Mouse (Mus musculus) midbrain, embryonic 16.5 days (tissue): ENCODE measurements at regions not wholly inside any gene's neighbourhood (a gene's known extent, or its start where the extent isn't known, plus 50 kb on each side); places are given as distances from the start of the nearest gene placed in this dataset.

Experiments used
- ATAC-seq: fragments of 200-750 bp; cut with Nextera tagmentation; 2 replicates; pipeline ENCODE4 v1.8.0; 2017; ENCODE audit warnings: moderate TSS enrichment
- H3K27ac ChIP-seq: fragments of 300-500 bp; sonication (generic); 2 replicates; pipeline ENCODE4 v1.5.1; 2014; ENCODE audit warnings: mild to moderate bottlenecking, low read length, mixed read lengths
- H3K27me3 ChIP-seq: fragments of 300-500 bp; sonication (generic); 2 replicates; pipeline ENCODE4 v1.6.1; 2014; ENCODE audit warnings: low read depth, low read length, mixed read lengths; ENCODE audit not compliant: control insufficient read depth, insufficient read depth
- H3K36me3 ChIP-seq: fragments of 300-500 bp; sonication (generic); 2 replicates; pipeline ENCODE4 v1.6.1; 2014; ENCODE audit warnings: mild to moderate bottlenecking, low read length, moderate library complexity, mixed read lengths; ENCODE audit not compliant: control insufficient read depth, insufficient read depth
- H3K4me1 ChIP-seq: fragments of 300-500 bp; sonication (generic); 2 replicates; pipeline ENCODE4 v1.6.1; 2014; ENCODE audit warnings: mild to moderate bottlenecking, low read length, mixed read lengths; ENCODE audit not compliant: control insufficient read depth, insufficient read depth
- H3K4me2 ChIP-seq: fragments of 300-500 bp; sonication (generic); 2 replicates; pipeline ENCODE4 v1.6.1; 2014; ENCODE audit warnings: mild to moderate bottlenecking, low read length, mixed read lengths
- H3K4me3 ChIP-seq: fragments of 300-500 bp; sonication (generic); 2 replicates; pipeline ENCODE4 v1.5.1; 2014; ENCODE audit warnings: low read depth, mild to moderate bottlenecking, low read length, moderate library complexity, mixed read lengths
- H3K9ac ChIP-seq: fragments of 300-500 bp; sonication (generic); 2 replicates; pipeline ENCODE4 v1.6.1; 2014; ENCODE audit warnings: low read depth, low read length, mixed read lengths
- H3K9me3 ChIP-seq: fragments of 300-500 bp; sonication (generic); replicated peaks from 2 replicates; pipeline ENCODE4 v1.6.1; 2014; ENCODE audit warnings: mild to moderate bottlenecking, low read length, mixed read lengths; ENCODE audit not compliant: control insufficient read depth, poor library complexity, severe bottlenecking
- WGBS: fragments of 180-500 bp; shearing (Covaris S2); extraction: QIAGEN DNeasy Blood & Tissue Kit; methylation state at CpG from one replicate; pipeline ENCODE4 v1.1.7; 2014; 5-methylcytosine and 5-hydroxymethylcytosine counted together

DNA sequence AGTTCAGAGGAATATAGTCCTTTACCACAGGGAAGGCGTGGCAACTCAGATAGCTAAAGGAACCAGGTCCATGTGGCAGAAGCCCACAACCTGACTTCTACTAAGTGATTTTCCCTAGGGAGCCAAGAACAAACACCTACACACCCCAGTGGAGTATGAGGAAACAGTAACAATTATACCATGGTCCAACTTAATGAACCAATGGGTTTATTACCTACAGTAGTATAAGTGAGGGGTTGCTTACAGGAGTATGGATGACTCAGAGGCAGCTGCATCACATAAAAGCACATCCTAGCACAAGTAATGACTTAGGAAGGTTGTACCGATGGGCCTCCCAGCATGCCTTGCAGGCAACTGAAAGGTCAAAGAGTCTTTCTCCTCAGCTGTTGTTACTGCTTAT lies 98.7 kb upstream of the Cul1 start:
- Histone ChIP-seq H3K4me1 (no peaks in the 10 kb centered on the region), H3K27me3 (no peaks in the 10 kb centered on the region), H3K36me3 (no peaks in the 10 kb centered on the region), H3K9me3 (no peaks in the 10 kb centered on the region), H3K9ac (no peak overlapping the region), H3K4me2 (no peak overlapping the region), H3K27ac (no peak overlapping the region), H3K4me3 (no peak overlapping the region)
- WGBS, result 93% methylated on average over 2 of the region's 2 CpGs
- ATAC-seq, result no peak

DNA sequence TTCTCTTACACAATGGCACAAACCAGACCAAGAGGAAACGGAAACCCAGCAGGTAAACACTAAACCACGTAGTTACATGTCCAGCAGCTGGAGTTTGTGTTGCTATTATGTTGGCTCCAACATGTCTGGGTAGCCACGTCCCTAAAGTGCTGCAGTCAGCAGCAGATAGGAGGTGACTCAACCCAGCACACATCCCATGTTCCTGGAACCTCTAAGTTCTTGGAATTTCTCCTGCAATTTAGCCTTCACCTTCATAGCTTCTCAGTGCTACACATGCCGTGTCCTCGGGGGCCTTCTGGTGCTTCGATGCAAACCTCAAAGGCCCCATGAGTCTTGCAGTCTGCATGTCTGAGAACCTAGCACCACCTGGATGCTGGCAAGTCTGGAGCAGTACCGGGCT lies 97.7 kb upstream of the Cul1 start:
- Histone ChIP-seq H3K9me3 (no peaks in the 10 kb centered on the region), H3K4me1 (no peaks in the 10 kb centered on the region), H3K36me3 (no peaks in the 10 kb centered on the region), H3K4me3 (no peak overlapping the region), H3K9ac (no peak overlapping the region), H3K27me3 (no peaks in the 10 kb centered on the region), H3K4me2 (no peak overlapping the region), H3K27ac (no peak overlapping the region)
- no peak for ATAC-seq
- 88% methylated on average over 7 of the region's 7 CpGs for WGBS

GRCm38 (mm10) chr6:47356500-47356899 lies 96.7 kb upstream of the Cul1 start:
- Histone ChIP-seq H3K27ac (no peak overlapping the region), H3K4me2 (no peak overlapping the region), H3K36me3 (no peaks in the 10 kb centered on the region), H3K9me3 (no peaks in the 10 kb centered on the region), H3K4me3 (no peak overlapping the region), H3K9ac (no peak overlapping the region), H3K27me3 (no peaks in the 10 kb centered on the region), H3K4me1 (no peaks in the 10 kb centered on the region)
- WGBS, result 79% methylated on average over 7 of the region's 7 CpGs
- ATAC-seq, result no peak

DNA sequence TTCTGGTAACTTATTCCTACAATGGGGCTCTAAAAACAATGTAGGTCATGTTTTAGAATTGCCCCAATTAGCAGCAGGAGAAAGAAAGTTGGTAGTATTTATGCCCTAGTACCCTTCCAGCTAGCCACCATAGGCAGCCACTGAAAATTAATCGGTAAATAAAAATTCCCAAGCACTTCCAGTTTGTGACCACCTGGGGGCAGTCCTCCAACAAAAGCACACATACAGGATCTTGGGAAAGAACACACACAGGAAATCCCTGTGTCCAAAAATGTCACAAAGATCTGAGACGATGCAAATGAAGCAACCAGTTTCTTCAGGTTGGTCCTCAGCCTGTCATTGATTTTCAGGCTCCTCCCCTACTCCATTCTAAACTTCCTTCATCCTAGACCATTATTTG lies 94.5 kb upstream of the Cul1 start:
- ATAC-seq, result no peak
- Histone ChIP-seq H3K9ac (no peak overlapping the region), H3K4me1 (no peaks in the 10 kb centered on the region), H3K27ac (no peak overlapping the region), H3K27me3 (no peaks in the 10 kb centered on the region), H3K4me3 (no peak overlapping the region), H3K36me3 (no peaks in the 10 kb centered on the region), H3K4me2 (no peak overlapping the region), H3K9me3 (no peaks in the 10 kb centered on the region)
- 43% methylated on average over 2 of the region's 2 CpGs for WGBS

GRCm38 (mm10) chr6:47364002-47364401 lies 89.2 kb upstream of the Cul1 start:
- no peaks in the 10 kb centered on the region for H3K27me3 ChIP-seq
- no peak overlapping the region for H3K4me3 ChIP-seq
- no peak for ATAC-seq
- WGBS, result 100% methylated on average over 1 of the region's 1 CpGs
- no peak overlapping the region for H3K27ac ChIP-seq
- H3K4me1 ChIP-seq, result peaks cover 6% of the 10 kb centered on the region
- no peak overlapping the region for H3K9ac ChIP-seq
- no peaks in the 10 kb centered on the region for H3K36me3 ChIP-seq
- H3K4me2 ChIP-seq, result no peak overlapping the region
- H3K9me3 ChIP-seq, result no peaks in the 10 kb centered on the region

DNA sequence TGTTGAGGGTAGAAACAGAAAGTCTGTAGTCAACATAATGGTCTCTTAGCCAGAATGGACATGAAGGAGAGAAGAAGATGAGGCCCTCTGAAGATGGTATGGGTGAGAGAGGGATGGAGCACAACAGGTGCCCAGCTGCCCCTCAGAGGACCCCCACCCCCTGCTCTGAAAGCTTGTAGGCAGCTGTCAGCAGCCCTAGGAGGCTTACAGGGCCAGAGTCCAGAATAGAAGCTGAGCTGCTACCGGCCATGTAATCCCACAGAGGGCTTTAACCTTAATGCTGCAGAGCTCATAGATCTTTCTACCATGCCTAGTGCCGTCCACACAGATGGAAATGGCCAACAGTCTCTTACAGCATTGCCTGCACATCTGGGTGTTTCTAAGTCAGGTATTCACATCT lies 88.6 kb upstream of the Cul1 start:
- Histone ChIP-seq H3K9ac (no peak overlapping the region), H3K4me1 (peaks cover 6% of the 10 kb centered on the region), H3K9me3 (no peaks in the 10 kb centered on the region), H3K27me3 (no peaks in the 10 kb centered on the region), H3K27ac (no peak overlapping the region), H3K4me2 (no peak overlapping the region), H3K4me3 (no peak overlapping the region), H3K36me3 (no peaks in the 10 kb centered on the region)
- no peak for ATAC-seq
- 40% methylated on average over 2 of the region's 2 CpGs for WGBS

DNA sequence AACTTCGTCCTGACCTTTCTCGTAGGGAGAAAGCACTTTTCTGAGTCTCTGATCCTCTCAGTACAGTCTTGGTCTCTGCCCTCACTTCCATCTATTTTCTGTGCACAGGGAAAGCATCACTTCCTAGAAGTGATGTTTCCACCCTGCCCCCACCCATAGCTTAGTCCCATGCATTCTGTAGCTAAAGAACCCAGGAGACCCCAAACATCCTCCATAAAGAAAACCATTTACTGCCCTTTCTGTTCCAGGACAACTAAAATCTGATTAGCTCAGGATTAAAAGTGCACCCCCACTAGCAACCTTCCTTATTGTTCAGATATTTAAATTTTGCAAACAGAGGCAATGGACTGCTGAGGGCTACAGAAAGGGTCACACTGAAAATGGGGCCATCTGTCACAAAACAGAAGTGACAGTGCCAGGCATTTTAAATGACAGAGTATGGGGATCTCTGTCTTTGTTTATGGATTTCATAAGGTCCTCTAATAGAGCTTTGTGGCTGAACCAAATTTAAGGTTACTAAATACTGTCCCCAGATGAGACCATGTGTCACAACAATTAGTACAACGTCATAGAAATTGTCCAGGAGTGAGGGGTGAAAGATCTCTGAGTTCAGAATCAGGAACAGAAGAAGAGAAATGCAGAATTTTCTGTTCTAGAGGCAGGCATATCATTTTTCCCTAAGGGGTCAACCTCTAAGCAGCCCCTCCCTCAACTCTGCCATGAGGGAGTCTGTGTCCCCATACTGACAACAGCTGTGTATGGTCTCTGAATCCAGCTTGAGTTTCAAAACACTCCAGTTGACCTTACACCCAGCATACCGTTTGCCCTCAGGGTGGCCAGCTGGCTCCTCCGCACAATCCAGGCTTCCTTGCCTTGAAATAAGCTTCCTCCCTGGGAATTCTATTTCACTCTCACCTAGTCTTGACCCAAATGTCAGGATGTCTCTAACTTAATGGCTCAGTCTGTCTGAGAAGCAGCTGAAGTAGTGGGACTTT lies 87.2 kb upstream of the Cul1 start:
- Histone ChIP-seq H3K9me3 (no peaks in the 10 kb centered on the region), H3K4me2 (no peak overlapping the region), H3K4me1 (peaks cover 6% of the 10 kb centered on the region), H3K27me3 (no peaks in the 10 kb centered on the region), H3K4me3 (no peak overlapping the region), H3K27ac (no peak overlapping the region), H3K36me3 (no peaks in the 10 kb centered on the region), H3K9ac (no peak overlapping the region)
- WGBS, result 48% methylated on average over 5 of the region's 5 CpGs
- ATAC-seq, result no peak

GRCm38 (mm10) chr6:47367461-47367860 lies 85.7 kb upstream of the Cul1 start:
- Histone ChIP-seq H3K4me3 (no peak overlapping the region), H3K27ac (peak overlapping the region; percentile 54), H3K36me3 (no peaks in the 10 kb centered on the region), H3K9me3 (no peaks in the 10 kb centered on the region), H3K4me2 (0 out of 2 replicates have a peak overlapping the region, but pooled peaks have one; percentile 20), H3K4me1 (peaks cover 6% of the 10 kb centered on the region), H3K27me3 (no peaks in the 10 kb centered on the region), H3K9ac (0 out of 2 replicates have a peak overlapping the region, but pooled peaks have one; percentile 10)
- peak; percentile 76 for ATAC-seq
- WGBS, result 8% methylated on average over 2 of the region's 2 CpGs

DNA sequence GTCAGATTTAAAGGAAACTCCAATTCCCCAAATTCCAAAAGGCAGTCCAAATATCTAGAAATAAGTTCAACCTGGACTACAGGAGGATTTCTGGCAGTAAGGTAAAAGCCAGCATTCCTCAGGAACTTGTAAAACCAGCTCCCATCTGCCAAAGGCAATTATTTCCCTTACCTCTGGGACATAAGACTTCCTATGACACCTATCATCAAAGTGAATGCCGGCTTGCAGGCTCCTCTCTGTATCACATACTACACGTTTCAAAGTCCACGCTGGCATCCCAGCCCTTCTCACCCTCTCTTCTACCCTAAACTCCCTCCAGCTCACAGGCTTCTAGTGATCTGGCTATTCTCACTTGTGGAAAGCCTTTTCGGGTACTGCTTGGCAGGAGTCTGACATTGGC lies 77.5 kb upstream of the Cul1 start:
- no peaks in the 10 kb centered on the region for H3K9me3 ChIP-seq
- ATAC-seq, result no peak
- no peak overlapping the region for H3K9ac ChIP-seq
- no peaks in the 10 kb centered on the region for H3K36me3 ChIP-seq
- H3K4me3 ChIP-seq, result no peak overlapping the region
- H3K27me3 ChIP-seq, result no peaks in the 10 kb centered on the region
- no peaks in the 10 kb centered on the region for H3K4me1 ChIP-seq
- WGBS, result 87% methylated on average over 4 of the region's 4 CpGs
- H3K4me2 ChIP-seq, result no peak overlapping the region
- H3K27ac ChIP-seq, result no peak overlapping the region
